Mouse (Mus musculus): ENCODE results near the gene Abcb8. TPM values are rescaled to one million over a fixed set of nuclear protein-coding genes. Genes with fewer than 3 reads are reported as not detected.

The Abcb8 gene
- polyA plus RNA-seq (2015; fragmentation: Nextera tagmentation; extraction: Ambion mirVana) = 30.2 and 30.5 TPM in 2 replicates

GRCm38 (mm10) chr5:24393392-24393997 is at the start of gene Abcb8:
TSS of gene Abcb8 (plus strand) at chr5:24393663.
- H3K9ac ChIP-seq = peak within 1 kb of the TSS; percentile 72
- 12% methylated on average over 7 of the region's 7 CpGs for WGBS (ENCODE audit: insufficient replicate concordance)

GRCm38 (mm10) chr5:24343977-24344436 is 49.5 kb upstream of the Abcb8 start:
- peaks cover 61% of the 10 kb centered on the region for H3K4me1 ChIP-seq (replicated peaks)
- H3K27ac ChIP-seq = no peak overlapping the region
- H3K36me3 ChIP-seq = no peaks in the 10 kb centered on the region
- WGBS (ENCODE audit: insufficient replicate concordance) = 25% methylated on average over 2 of the region's 2 CpGs
- no peaks in the 10 kb centered on the region for H3K9me3 ChIP-seq (replicated peaks)
- no peak for DNase-seq
- no peak overlapping the region for H3K4me2 ChIP-seq
- H3K27me3 ChIP-seq = peaks cover 33% of the 10 kb centered on the region
- ATAC-seq (ENCODE audit: low read depth) = peak; percentile 62
- H3K9ac ChIP-seq = no peak overlapping the region
- H3K4me3 ChIP-seq (replicated peaks) = no peak overlapping the region

More at GRCm38 (mm10) chr5:24393392-24393997, at the start of gene Abcb8:
- H3K36me3 ChIP-seq = peaks cover 3% of the 10 kb centered on the region; the same call in 1 of the 2 replicates
- DNase-seq = peak; percentile 71
- no peaks in the 10 kb centered on the region for H3K9me3 ChIP-seq (replicated peaks)
- H3K4me3 ChIP-seq (replicated peaks) = peak within 1 kb of the TSS; percentile 70
- H3K4me1 ChIP-seq (replicated peaks) = peaks cover 39% of the 10 kb centered on the region
- peaks cover 13% of the 10 kb centered on the region for H3K27me3 ChIP-seq
- H3K27ac ChIP-seq = peak within 1 kb of the TSS; percentile 81
- ATAC-seq (ENCODE audit: low read depth) = no peak
- H3K4me2 ChIP-seq = peak within 1 kb of the TSS; percentile 74

- WGBS (ENCODE audit: insufficient replicate concordance) = 19% methylated on average over 12 of the region's 12 CpGs
- H3K4me3 ChIP-seq (replicated peaks) = no peak overlapping the region
- peaks cover 64% of the 10 kb centered on the region for H3K4me1 ChIP-seq (replicated peaks)
- H3K9ac ChIP-seq = no peak overlapping the region
- H3K4me2 ChIP-seq = no peak overlapping the region
- no peak overlapping the region for H3K27ac ChIP-seq
- no peaks in the 10 kb centered on the region for H3K9me3 ChIP-seq (replicated peaks)
- DNase-seq (no peak), ATAC-seq (ENCODE audit: low read depth) (no peak)
- H3K27me3 ChIP-seq = peaks cover 39% of the 10 kb centered on the region
- H3K36me3 ChIP-seq = no peaks in the 10 kb centered on the region
These were observed 48.9 kb upstream of the Abcb8 start for GRCm38 (mm10) chr5:24344477-24345051.

- H3K4me1 ChIP-seq (replicated peaks) = peaks cover 70% of the 10 kb centered on the region
- H3K4me3 ChIP-seq (replicated peaks) = no peak overlapping the region
- 32% methylated on average over 7 of the region's 7 CpGs for WGBS (ENCODE audit: insufficient replicate concordance)
- H3K4me2 ChIP-seq = no peak overlapping the region
- peaks cover 56% of the 10 kb centered on the region for H3K27me3 ChIP-seq
- H3K9ac ChIP-seq = no peak overlapping the region
- no peaks in the 10 kb centered on the region for H3K36me3 ChIP-seq
- no peaks in the 10 kb centered on the region for H3K9me3 ChIP-seq (replicated peaks)
- H3K27ac ChIP-seq = no peak overlapping the region
- DNase-seq (no peak), ATAC-seq (ENCODE audit: low read depth) (no peak)
These were observed 47.1 kb upstream of the Abcb8 start for GRCm38 (mm10) chr5:24346313-24346712.

GRCm38 (mm10) chr5:24347186-24347875 is 46.1 kb upstream of the Abcb8 start:
- Histone ChIP-seq H3K4me3 (replicated peaks) (no peak overlapping the region), H3K36me3 (no peaks in the 10 kb centered on the region), H3K4me1 (replicated peaks) (peaks cover 75% of the 10 kb centered on the region), H3K27me3 (peaks cover 66% of the 10 kb centered on the region), H3K9me3 (replicated peaks) (no peaks in the 10 kb centered on the region), H3K4me2 (peak overlapping the region; percentile 74; the same call in 1 of the 2 replicates), H3K27ac (no peak overlapping the region), H3K9ac (no peak overlapping the region)
- DNase-seq (no peak), ATAC-seq (ENCODE audit: low read depth) (no peak)
- WGBS (ENCODE audit: insufficient replicate concordance) = 58% methylated on average over 7 of the region's 7 CpGs

- no peak overlapping the region for H3K27ac ChIP-seq
- peaks cover 74% of the 10 kb centered on the region for H3K27me3 ChIP-seq
- ATAC-seq (ENCODE audit: low read depth) (peak; percentile 56), DNase-seq (peak; percentile 63)
- H3K4me3 ChIP-seq (replicated peaks) = peak overlapping the region; percentile 54
- WGBS (ENCODE audit: insufficient replicate concordance) = 1% methylated on average over 41 of the region's 41 CpGs
- peak overlapping the region; percentile 74 for H3K4me2 ChIP-seq
- H3K9me3 ChIP-seq (replicated peaks) = no peaks in the 10 kb centered on the region
- H3K9ac ChIP-seq = peak overlapping the region; percentile 41; the same call in 1 of the 2 replicates
- no peaks in the 10 kb centered on the region for H3K36me3 ChIP-seq
- H3K4me1 ChIP-seq (replicated peaks) = peaks cover 72% of the 10 kb centered on the region
These were observed 45.3 kb upstream of the Abcb8 start for GRCm38 (mm10) chr5:24348128-24348527.

GRCm38 (mm10) chr5:24348546-24348945 is 44.9 kb upstream of the Abcb8 start:
- Histone ChIP-seq H3K9ac (peak overlapping the region; percentile 41; the same call in 1 of the 2 replicates), H3K27me3 (peaks cover 79% of the 10 kb centered on the region)

GRCm38 (mm10) chr5:24350073-24350472 is 43.4 kb upstream of the Abcb8 start:
- no peak for DNase-seq
- no peak overlapping the region for H3K4me2 ChIP-seq

More at GRCm38 (mm10) chr5:24348546-24348945, 44.9 kb upstream of the Abcb8 start:
- Histone ChIP-seq H3K27ac (no peak overlapping the region), H3K4me2 (peak overlapping the region; percentile 74), H3K4me3 (replicated peaks) (peak overlapping the region; percentile 54), H3K4me1 (replicated peaks) (peaks cover 68% of the 10 kb centered on the region), H3K36me3 (no peaks in the 10 kb centered on the region), H3K9me3 (replicated peaks) (no peaks in the 10 kb centered on the region)
- DNase-seq (no peak), ATAC-seq (ENCODE audit: low read depth) (no peak)
- under 1% methylated on average over 28 of the region's 30 CpGs for WGBS (ENCODE audit: insufficient replicate concordance)

GRCm38 (mm10) chr5:24350531-24351250 is 42.8 kb upstream of the Abcb8 start:
- Histone ChIP-seq H3K27ac (no peak overlapping the region), H3K9ac (peak overlapping the region; percentile 51; the same call in 1 of the 2 replicates), H3K4me3 (replicated peaks) (peak overlapping the region; percentile 62), H3K27me3 (peaks cover 90% of the 10 kb centered on the region), H3K4me2 (peak overlapping the region; percentile 73), H3K36me3 (no peaks in the 10 kb centered on the region), H3K9me3 (replicated peaks) (no peaks in the 10 kb centered on the region), H3K4me1 (replicated peaks) (peaks cover 47% of the 10 kb centered on the region)
- no peak for DNase-seq
- WGBS (ENCODE audit: insufficient replicate concordance) = 42% methylated on average over 15 of the region's 15 CpGs
- ATAC-seq (ENCODE audit: low read depth) = no peak

More at GRCm38 (mm10) chr5:24350073-24350472, 43.4 kb upstream of the Abcb8 start:
- no peak overlapping the region for H3K27ac ChIP-seq
- peaks cover 53% of the 10 kb centered on the region for H3K4me1 ChIP-seq (replicated peaks)
- no peaks in the 10 kb centered on the region for H3K36me3 ChIP-seq
- no peak overlapping the region for H3K4me3 ChIP-seq (replicated peaks)
- 59% methylated on average over 3 of the region's 3 CpGs for WGBS (ENCODE audit: insufficient replicate concordance)
- H3K9me3 ChIP-seq (replicated peaks) = no peaks in the 10 kb centered on the region
- peaks cover 90% of the 10 kb centered on the region for H3K27me3 ChIP-seq
- ATAC-seq (ENCODE audit: low read depth) = no peak
- no peak overlapping the region for H3K9ac ChIP-seq

GRCm38 (mm10) chr5:24351278-24351677 is 42.2 kb upstream of the Abcb8 start, which contains the start of gene Kcnh2:
TSS of gene Kcnh2 (minus strand) at chr5:24351604.
- peak within 1 kb of the TSS; percentile 73 for H3K4me2 ChIP-seq
- H3K9me3 ChIP-seq (replicated peaks) = no peaks in the 10 kb centered on the region
- H3K36me3 ChIP-seq = no peaks in the 10 kb centered on the region
- DNase-seq = no peak
- WGBS (ENCODE audit: insufficient replicate concordance) = under 1% methylated on average over 33 of the region's 53 CpGs
- peaks cover 92% of the 10 kb centered on the region for H3K27me3 ChIP-seq
- peak; percentile 19; the same call in 1 of the 2 replicates for ATAC-seq (ENCODE audit: low read depth)
- H3K4me3 ChIP-seq (replicated peaks) = peak within 1 kb of the TSS; percentile 62
- H3K9ac ChIP-seq = peak within 1 kb of the TSS; percentile 51; the same call in 1 of the 2 replicates
- H3K27ac ChIP-seq = no peak within 1 kb of the TSS
- peaks cover 41% of the 10 kb centered on the region for H3K4me1 ChIP-seq (replicated peaks)

All from liver, embryonic 13.5 days (tissue).